Mouse (Mus musculus): ENCODE data around the gene Nfatc2. TPM values are rescaled to one million over a fixed set of nuclear protein-coding genes. Genes with fewer than 3 reads are reported as not detected.
A peak's percentile ranks its signal among the peaks of the same experiment; 100 is the strongest.

Nfatc2 gene
- 10 to 100 TPM; 20.0 to 21.8 TPM for total RNA-seq (2021)
- long read RNA-seq, experiment 1, transcript Nfatc2-203 (7 exons, 2,727 nt) = major isoform, 9 of 17 reads
- long read RNA-seq, experiment 1, partial matches to known transcripts = 4 of 17 reads
- long read RNA-seq, experiment 1, other reads (novel, unspliced or antisense) = 0 of 17 reads
- long read RNA-seq, experiment 2, transcript Nfatc2-203 (7 exons, 2,727 nt) = major isoform, 13 of 24 reads
- long read RNA-seq, experiment 2, partial matches to known transcripts = 4 of 24 reads
- long read RNA-seq, experiment 2, other reads (novel, unspliced or antisense) = 4 of 24 reads

DNA sequence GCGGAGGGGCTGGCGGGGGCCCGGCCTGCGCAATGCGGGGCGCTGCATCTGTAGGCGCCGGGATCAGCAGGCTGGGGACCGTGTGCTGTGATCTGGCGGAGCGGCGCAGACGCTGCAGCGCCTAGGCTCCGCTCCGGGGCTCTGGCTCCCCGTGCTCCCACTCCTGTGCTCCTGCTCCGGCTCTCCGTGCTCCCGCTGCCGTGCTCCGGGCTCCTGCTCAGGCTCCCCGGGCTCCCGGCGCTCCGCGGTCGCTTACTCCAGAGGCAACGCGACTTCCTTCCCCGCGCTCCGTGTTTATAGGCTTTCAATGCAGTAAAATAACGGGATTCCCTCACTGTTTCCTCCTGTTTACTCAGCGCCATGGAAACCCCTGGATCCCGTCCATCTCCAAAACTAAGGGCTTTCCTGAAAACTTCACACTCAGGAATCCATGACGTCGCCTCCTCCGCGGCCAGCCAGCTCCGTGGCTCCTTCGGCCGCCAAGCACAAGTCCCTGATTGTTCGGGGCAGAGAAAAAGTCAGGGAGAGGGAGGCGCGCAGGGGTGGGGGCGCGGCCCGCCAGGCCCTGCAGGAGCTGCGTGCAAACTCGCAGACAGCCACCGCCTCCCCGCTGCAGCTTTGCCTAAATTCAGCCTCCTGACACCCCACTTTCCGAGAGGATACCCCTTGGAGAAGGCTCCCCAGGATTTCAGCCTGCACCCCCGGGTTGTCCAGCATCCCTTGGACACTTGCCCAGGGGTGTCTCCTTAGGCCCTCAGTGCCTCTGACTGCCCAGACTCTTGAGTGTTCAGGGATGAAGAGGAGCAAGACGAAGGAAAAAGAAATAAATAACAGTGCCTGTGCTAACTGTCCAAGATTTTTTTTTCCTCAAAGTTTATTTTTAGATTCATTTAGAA, at the start of gene Nfatc2:
Gene Nfatc2, minus strand, starts transcription at position 167 of the 896 bp plus-strand sequence.
- DNase-seq (ENCODE audit: low spot score in 2 of 2) = peak; percentile 78 to 87

GRCm38 (mm10) chr2:168648171-168648570, 46.7 kb upstream of the Nfatc2 start:
- no peak for DNase-seq (ENCODE audit: low spot score in 2 of 2)

DNA sequence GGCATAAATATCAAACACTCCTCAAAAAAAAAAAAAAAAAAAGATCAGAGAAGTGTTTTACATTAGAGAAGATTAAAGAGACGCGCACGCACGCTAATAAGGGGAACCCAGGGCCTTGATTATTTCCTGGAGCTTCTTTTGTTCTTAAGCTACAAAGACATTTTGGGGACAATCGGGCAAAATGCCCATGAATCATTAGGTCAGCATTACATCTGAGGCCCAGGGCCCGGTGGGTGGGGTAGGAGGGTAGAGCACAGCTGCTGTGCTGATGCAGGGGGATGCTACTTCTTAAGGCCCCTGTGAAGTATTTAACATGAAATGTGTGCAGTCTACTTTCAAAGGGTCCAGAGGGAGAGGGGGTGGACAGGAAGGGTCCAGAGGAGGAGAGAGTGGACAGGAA, 43.4 kb upstream of the Nfatc2 start:
- DNase-seq (ENCODE audit: low spot score in 2 of 2) = no peak

GRCm38 (mm10) chr2:168643524-168644177, 42.2 kb upstream of the Nfatc2 start:
- no peak for DNase-seq (ENCODE audit: low spot score in 2 of 2)

DNA sequence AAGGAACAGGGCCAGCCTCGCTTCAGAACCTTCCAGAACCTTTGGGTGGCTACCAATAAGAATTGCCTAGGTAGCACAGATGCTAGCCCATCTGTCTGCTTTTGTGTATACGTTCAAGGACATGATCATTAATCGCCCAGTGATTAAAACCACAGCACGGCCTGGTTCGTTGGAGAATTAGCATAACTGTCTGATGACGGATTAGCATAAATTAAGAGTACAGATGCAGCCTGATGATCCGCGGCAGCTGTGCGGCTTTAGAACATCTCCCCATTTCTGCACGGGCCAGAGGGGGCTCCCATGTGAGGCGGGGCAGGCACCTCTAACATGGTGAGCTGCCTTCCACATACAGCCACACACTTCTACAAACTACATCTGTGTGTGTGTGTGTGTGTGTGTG, 40.7 kb upstream of the Nfatc2 start:
- no peak for DNase-seq (ENCODE audit: low spot score in 2 of 2)

- no peak for DNase-seq (ENCODE audit: low spot score in 2 of 2)
Observed at GRCm38 (mm10) chr2:168640460-168640859, 39.0 kb upstream of the Nfatc2 start.

DNA sequence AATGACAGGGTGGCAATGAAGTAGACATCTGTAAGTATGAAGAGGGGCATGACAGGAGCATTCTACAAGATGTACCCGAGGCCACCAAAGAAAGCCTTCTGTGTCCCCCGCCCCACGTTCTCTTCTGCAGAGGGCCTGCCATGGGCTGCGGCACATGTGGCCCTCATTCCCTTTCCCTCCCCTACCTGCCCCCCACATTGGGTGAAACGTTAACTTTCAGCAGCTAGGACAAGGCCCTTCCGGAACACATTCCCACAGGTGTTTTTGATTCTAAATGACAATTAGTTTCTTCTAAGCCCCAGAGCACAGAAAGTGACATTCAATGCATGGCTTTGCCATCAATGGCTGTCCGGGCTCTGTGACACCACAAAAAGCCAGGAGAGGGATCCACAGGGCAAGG, 33.4 kb upstream of the Nfatc2 start:
- DNase-seq (ENCODE audit: low spot score in 2 of 2) = no peak

DNA sequence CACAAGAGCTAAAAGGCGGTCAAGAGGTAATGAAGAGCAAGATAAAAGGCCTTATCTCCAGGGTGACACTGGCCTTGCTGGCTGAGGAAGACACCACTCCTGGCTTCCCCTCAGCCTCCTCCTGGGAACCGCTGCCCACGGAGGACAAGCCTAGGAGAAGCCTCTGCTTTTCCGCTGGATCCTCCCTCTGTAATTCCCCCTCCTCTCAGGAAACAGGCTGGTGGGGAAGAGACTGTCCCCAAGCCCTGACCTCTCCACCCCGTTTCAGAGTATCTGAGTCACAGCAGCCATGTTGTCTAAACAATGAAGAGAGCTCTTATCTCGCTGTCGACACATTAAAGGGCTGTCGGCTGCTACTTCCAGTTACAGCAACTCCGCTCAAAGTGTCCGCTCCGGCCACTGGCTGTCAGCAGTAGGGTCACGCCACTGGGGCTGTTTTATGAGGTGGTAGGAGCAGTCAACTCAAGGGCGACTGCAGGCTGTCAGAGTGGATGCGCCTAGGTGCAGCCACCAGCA, 31.9 kb upstream of the Nfatc2 start:
- DNase-seq (ENCODE audit: low spot score in 2 of 2) = no peak

DNA sequence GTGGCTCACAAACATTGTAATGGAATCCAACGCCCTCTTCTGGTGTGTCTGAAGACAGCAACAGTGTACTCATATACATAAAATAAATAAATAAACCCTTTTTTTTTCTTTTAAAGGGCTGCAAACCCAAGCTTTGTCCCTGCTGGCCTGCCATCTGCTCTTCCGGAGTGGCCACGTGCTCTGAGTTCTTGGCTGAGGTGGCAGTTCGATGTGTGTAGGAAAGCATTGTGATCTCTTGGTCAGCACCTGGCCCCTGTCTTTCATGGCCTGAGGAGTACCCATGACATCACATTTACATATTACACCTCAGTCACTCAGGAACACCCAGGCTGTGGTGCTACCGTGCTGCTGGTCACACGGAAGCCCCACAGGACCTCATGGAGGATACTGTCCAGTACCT, 31.1 kb upstream of the Nfatc2 start:
- no peak for DNase-seq (ENCODE audit: low spot score in 2 of 2)

GRCm38 (mm10) chr2:168628787-168629186, 27.3 kb upstream of the Nfatc2 start:
- peak; percentile 74 to 83 for DNase-seq (ENCODE audit: low spot score in 2 of 2)

- peak in 1 of 2 experiments; percentile 22 for DNase-seq (ENCODE audit: low spot score in 2 of 2)
Observed at GRCm38 (mm10) chr2:168627829-168628770, 26.6 kb upstream of the Nfatc2 start.

DNA sequence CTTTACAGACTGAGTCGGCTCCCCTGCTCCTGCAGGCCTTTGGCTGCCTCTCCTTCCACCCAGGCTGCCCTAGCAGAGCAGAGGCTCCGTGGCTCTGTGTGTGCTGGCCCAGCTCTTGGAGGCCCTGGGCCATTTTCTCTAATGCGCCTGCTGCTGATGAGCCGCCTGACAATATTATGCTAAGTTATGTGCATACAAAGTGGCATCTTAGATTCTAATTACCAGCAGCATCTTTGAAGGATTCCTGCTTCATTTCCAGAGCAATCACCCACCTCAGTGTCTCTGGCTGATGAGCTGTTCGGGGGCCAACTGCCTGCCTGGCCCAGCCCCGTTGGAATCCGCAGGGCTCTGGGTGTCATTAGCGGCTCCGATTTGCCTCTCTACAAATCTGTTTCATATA, 24.9 kb upstream of the Nfatc2 start:
- peak in 1 of 2 experiments; percentile 38 for DNase-seq (ENCODE audit: low spot score in 2 of 2)

GRCm38 (mm10) chr2:168625091-168625490, 23.6 kb upstream of the Nfatc2 start:
- DNase-seq (ENCODE audit: low spot score in 2 of 2) = no peak

DNA sequence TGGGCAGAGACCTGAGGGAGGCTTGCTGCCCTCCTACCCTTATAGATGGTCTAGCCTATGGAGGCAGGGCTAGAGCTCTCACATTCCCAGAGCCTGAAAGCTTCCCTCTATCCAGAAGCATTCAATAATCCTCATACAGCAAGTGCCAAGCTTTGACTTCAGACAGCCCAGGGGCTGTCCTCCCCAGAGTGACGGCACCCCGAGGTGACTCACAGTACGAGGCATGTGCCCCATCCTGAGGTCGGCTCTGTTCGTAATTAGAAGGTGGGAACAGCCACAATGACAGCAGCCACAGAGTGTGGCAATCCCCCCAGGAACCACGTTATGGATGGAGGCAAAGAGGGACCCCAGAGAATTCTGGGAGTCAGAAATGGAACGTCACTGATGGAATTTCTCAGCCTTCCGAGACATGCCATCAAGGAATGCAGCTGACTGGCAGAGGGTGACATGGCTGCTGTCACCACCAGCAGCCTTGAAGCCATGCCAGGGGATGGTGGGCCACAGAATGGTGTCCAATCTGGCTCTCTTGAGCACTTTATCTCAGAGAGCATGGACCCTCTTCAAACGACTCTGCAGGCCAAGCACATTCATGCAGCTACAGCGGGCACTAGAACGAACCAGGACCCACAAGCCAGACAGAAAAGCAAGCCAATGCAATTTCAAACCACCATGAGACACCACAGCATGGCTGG, 19.8 kb upstream of the Nfatc2 start:
- DNase-seq (ENCODE audit: low spot score in 2 of 2) = no peak

GRCm38 (mm10) chr2:168618205-168618717, 16.8 kb upstream of the Nfatc2 start:
- DNase-seq (ENCODE audit: low spot score in 2 of 2) = no peak

DNA sequence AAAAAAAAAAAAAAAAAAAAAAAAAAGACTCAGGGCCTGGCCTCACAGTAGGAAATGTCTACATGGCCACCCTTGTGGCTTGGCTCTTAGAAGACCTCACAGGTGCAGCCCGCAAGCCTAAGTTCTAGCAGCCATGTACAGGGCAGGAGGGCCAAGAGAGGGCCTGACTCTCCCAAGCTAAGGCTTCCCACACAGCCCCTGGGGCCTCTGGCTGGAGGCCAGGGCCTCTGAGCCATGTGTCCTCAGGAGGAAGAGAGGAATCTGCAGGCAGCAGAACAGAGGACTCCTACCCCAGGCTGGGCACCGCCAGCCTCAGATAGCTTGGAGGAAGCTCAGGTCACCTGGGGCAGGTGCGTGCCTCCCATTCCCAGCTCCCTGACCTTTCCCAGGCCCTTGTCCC, 13.7 kb upstream of the Nfatc2 start:
- no peak for DNase-seq (ENCODE audit: low spot score in 2 of 2)

DNA sequence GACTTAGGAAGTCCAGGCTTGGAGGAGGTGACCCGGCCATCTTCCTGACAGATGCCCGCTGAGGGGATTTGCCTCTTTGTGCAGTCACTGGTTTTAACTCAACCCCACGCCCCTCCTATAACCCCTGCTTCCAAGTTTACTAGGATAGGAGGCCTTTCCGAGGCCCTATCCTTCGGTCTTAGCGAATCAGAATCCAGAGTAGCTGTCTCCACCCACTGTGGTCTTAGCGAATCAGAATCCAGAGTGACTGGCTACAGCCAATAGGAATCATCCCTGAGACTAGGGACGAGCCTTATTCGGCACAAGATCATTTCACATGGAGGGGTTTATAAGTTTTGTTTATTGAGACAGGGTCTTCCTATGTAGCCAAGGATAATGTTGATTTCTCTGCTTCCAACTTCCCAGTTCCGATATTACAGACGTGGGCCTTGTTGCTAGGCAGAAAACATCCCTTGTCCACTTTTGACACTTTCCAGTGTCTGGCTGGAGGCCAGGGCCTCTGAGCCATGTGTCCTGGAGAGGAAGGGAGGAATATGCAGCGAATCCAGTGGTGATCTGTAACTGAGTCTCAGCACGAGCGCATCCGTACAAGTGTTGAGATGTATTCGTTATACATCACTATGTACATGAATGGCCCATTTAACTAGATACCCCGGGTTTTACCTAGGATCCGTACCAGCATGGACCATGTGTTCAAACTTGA, 12.9 kb upstream of the Nfatc2 start:
- DNase-seq (ENCODE audit: low spot score in 2 of 2) = no peak

DNA sequence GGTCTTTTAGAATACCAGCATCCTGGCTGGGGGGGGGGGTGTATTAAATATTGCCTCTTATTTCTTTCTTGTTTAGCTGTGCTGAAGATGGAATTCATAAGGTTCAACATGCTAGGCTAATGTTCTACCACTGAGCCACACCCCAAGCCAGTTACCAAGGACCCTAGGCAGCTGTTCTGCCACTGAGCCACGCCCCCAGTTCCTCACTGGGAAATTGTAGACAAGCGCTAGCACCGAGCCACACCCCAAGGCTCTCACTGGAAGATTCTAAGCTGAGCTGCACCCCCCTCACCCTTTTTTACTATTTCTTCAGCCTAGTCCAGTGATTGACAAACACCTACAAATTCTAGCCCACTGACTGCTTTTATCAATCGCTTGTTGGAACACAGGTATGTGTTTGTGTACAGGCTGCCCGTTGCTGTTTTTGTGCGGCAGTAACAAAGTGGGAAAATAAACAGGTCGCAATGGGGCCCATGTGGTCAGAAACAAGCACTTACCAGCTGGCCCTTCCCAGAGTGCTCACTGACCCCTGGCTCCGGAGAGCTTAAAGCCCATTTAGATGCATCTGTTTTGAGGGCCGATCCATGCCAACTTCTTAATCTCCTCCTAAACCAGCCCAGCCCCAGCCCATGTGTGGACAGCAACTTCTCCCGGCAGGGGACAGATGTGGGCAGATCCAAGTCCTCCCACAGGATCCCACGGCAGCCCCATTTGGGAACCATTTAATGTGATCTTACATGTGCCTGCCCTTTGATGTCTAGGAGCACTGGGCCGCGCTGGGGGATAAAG, 11.8 kb upstream of the Nfatc2 start:
- DNase-seq (ENCODE audit: low spot score in 2 of 2) = no peak

All from layer of hippocampus, postnatal 14 days (tissue).